Mouse (Mus musculus) adrenal gland, adult 8-10 months (tissue): ENCODE results near the gene Atf1. TPM values are rescaled to one million over a fixed set of nuclear protein-coding genes. Genes with fewer than 3 reads are reported as not detected.

ENCODE experiments used
- total RNA-seq, 4 experiments: library from RNA; stranded (reverse); gene quantifications; 2 replicates each; pipeline ENCODE4 v1.2.4; 2022

Gene Atf1
- total RNA-seq, 4 experiments from 2014 or later = 61.9 to 72.1 (median 66.3) TPM

Other genes with a start within 250 kb of the Atf1 start
- gene Dip2b, start 189.2 kb upstream of the Atf1 start, total RNA-seq = 10 to 100 TPM; 16.5 to 22.5 (median 20.2) TPM
- gene Tmprss12, start 53.0 kb downstream of the Atf1 start, total RNA-seq = not detected
- gene Mettl7a1, start 76.3 kb downstream of the Atf1 start, total RNA-seq = 100 to 1,000 TPM in 3 of 4 experiments, 10 to 100 TPM in 1; 80.4 to 134 (median 120) TPM
- under 1 TPM in 2 of 4 experiments, not detected in 2; 0.27 to 0.31 TPM for gene Mettl7a3, start 107.1 kb downstream of the Atf1 start, total RNA-seq
- under 1 TPM; 0.41 to 0.98 (median 0.71) TPM for gene Methig1, start 125.3 kb downstream of the Atf1 start, total RNA-seq
- 1 to 10 TPM; 1.5 to 3.3 (median 2.5) TPM for gene Mettl7a2, start 125.4 kb downstream of the Atf1 start, total RNA-seq
- 1 to 10 TPM in 2 of 4 experiments, not detected in 2; 1.0 to 1.7 TPM for gene Higd1c, start 136.7 kb downstream of the Atf1 start, total RNA-seq
- under 1 TPM; 0.09 to 0.28 (median 0.26) TPM for gene Gm5475, start 194.3 kb downstream of the Atf1 start, total RNA-seq
- gene Slc11a2, start 197.3 kb downstream of the Atf1 start, total RNA-seq = 100 to 1,000 TPM; 110 to 151 (median 127) TPM
- 100 to 1,000 TPM in 3 of 4 experiments, 10 to 100 TPM in 1; 77.8 to 122 (median 108) TPM for gene Letmd1, start 241.2 kb downstream of the Atf1 start, total RNA-seq